Mouse (Mus musculus) frontal cortex, postnatal 25 days (tissue): ENCODE measurements around the gene Pofut2.

Experiments used
- DNase-seq, 2 experiments: peaks; one replicate each; pipeline ENCODE4 v3.0.0; 2022; ENCODE audit warnings: low spot score in 2 of 2

Pofut2 gene

GRCm38 (mm10) chr10:77258704-77259621, at the start of gene Pofut2:
Gene Pofut2 (plus strand): TSS chr10:77259218.
- peak; percentile 76 to 88 for DNase-seq

- DNase-seq = no peak
Measured at GRCm38 (mm10) chr10:77209261-77209660, 49.8 kb upstream of the Pofut2 start.

- no peak for DNase-seq
Measured at GRCm38 (mm10) chr10:77210666-77211065, 48.4 kb upstream of the Pofut2 start.

- no peak for DNase-seq
Measured at GRCm38 (mm10) chr10:77211116-77211570, 47.9 kb upstream of the Pofut2 start.

- no peak for DNase-seq
Measured at GRCm38 (mm10) chr10:77212354-77213120, 46.5 kb upstream of the Pofut2 start.

GRCm38 (mm10) chr10:77213483-77213882, 45.5 kb upstream of the Pofut2 start:
- no peak for DNase-seq

GRCm38 (mm10) chr10:77214586-77214985, 44.4 kb upstream of the Pofut2 start:
- DNase-seq = no peak

- no peak for DNase-seq
Measured at GRCm38 (mm10) chr10:77215641-77216040, 43.4 kb upstream of the Pofut2 start.

- no peak for DNase-seq
Measured at GRCm38 (mm10) chr10:77216313-77216712, 42.7 kb upstream of the Pofut2 start.

GRCm38 (mm10) chr10:77217155-77217731, 41.8 kb upstream of the Pofut2 start:
- DNase-seq = no peak

- DNase-seq = no peak
Measured at GRCm38 (mm10) chr10:77218059-77218458, 41.0 kb upstream of the Pofut2 start.

GRCm38 (mm10) chr10:77219411-77220025, 39.5 kb upstream of the Pofut2 start:
- DNase-seq = no peak

- DNase-seq = no peak
Measured at GRCm38 (mm10) chr10:77221108-77221507, 37.9 kb upstream of the Pofut2 start.

GRCm38 (mm10) chr10:77222963-77223552, 36.0 kb upstream of the Pofut2 start:
- no peak for DNase-seq

GRCm38 (mm10) chr10:77224390-77224789, 34.6 kb upstream of the Pofut2 start:
- no peak for DNase-seq

- no peak for DNase-seq
Measured at GRCm38 (mm10) chr10:77225414-77225813, 33.6 kb upstream of the Pofut2 start.

GRCm38 (mm10) chr10:77225995-77226688, 32.9 kb upstream of the Pofut2 start:
- no peak for DNase-seq

GRCm38 (mm10) chr10:77226691-77227367, 32.2 kb upstream of the Pofut2 start:
- no peak for DNase-seq

- no peak for DNase-seq
Measured at GRCm38 (mm10) chr10:77227368-77227723, 31.7 kb upstream of the Pofut2 start.
